Mouse (Mus musculus) forebrain, embryonic 16.5 days (tissue): ENCODE results near the gene Ahdc1. TPM values are rescaled to one million over a fixed set of nuclear protein-coding genes. Genes with fewer than 3 reads are reported as not detected.

Experiments
- ATAC-seq: fragments of 200-750 bp; cut with Nextera tagmentation; 2 replicates; pipeline ENCODE4 v1.8.0; 2017; ENCODE audit warnings: mild to moderate bottlenecking, moderate library complexity
- H3K27ac ChIP-seq: fragments of 300-500 bp; sonication (generic); 2 replicates; pipeline ENCODE4 v1.5.1; 2014; ENCODE audit warnings: low read length, control low read depth
- H3K27me3 ChIP-seq: fragments of 300-500 bp; sonication (generic); replicated peaks from 2 replicates; pipeline ENCODE4 v1.6.1; 2014; ENCODE audit warnings: low read length; ENCODE audit not compliant: control insufficient read depth, insufficient read depth
- H3K36me3 ChIP-seq: fragments of 300-500 bp; sonication (generic); 2 replicates; pipeline ENCODE4 v1.6.1; 2014; ENCODE audit not compliant: control insufficient read depth, insufficient read depth
- H3K4me1 ChIP-seq: fragments of 300-500 bp; sonication (generic); replicated peaks from 2 replicates; pipeline ENCODE4 v1.6.1; 2014; ENCODE audit warnings: low read length; ENCODE audit not compliant: control insufficient read depth, insufficient read depth
- H3K4me2 ChIP-seq: fragments of 300-500 bp; sonication (generic); 2 replicates; pipeline ENCODE4 v1.6.1; 2014; ENCODE audit warnings: mild to moderate bottlenecking, low read length, control low read depth
- H3K4me3 ChIP-seq: fragments of 300-500 bp; sonication (generic); replicated peaks from 2 replicates; pipeline ENCODE4 v1.5.1; 2014; ENCODE audit warnings: mild to moderate bottlenecking, low read length, control low read depth
- H3K9ac ChIP-seq: fragments of 300-500 bp; sonication (generic); replicated peaks from 2 replicates; pipeline ENCODE4 v1.6.1; 2014; ENCODE audit warnings: low read depth, low read length, control low read depth
- H3K9me3 ChIP-seq: fragments of 300-500 bp; sonication (generic); 2 replicates; pipeline ENCODE4 v1.6.1; 2016; ENCODE audit warnings: low read length; ENCODE audit not compliant: control insufficient read depth
- WGBS: fragments of 180-500 bp; shearing (Covaris S2); extraction: QIAGEN DNeasy Blood & Tissue Kit; methylation state at CpG from one replicate; pipeline ENCODE4 v1.1.7; 2014; 5-methylcytosine and 5-hydroxymethylcytosine counted together
- polyA plus RNA-seq: library from polyadenylated mRNA; unstranded; fragments of >200 nt; fragmentation: Nextera tagmentation; extraction: Ambion mirVana; gene quantifications from 2 replicates; pipeline ENCODE4 v1.2.1, GENCODE M21; 2015

The Ahdc1 gene
- polyA plus RNA-seq, 1 experiment from 2014 or later: 13.0 TPM

DNA sequence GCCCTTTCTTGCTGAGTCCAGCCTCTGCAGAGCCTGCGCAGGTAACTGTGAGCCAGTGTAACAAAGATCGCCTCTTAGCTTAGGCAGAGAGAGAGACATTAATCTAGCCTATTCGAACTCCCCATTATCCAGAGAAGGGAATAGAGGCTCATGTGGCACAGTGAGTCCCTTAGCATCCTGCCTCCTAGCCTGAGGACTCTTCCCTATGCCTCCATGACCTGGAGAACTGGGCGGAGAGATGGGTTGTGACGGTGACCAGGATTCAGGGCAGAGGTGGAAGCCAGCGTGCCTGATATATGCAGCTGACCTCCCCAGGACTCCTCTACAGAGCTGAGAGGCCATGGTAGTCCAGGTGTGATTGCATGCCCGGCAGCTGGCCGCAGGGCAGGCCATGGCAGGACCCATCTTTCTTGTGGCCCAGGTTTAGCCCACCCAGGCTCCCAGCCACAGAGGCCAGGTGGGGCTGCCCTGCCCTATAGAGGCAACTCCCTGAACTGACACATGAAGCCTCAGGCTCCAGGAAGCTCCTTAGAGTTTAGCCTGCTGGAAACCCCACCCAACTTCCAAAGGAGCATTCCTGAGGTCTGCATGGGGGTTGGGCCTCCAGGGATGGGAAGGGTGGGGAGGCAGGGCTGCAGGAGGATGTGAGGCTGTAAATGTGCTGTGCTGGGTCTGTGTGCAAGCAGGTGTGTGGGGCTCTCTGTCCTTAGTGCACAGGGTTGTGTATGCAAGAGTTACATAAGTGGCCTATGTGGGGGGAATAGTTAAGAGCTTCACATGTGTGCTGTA, 44.3 kb downstream of the Ahdc1 start:
- H3K4me3 ChIP-seq: no peak overlapping the region
- H3K9ac ChIP-seq: no peak overlapping the region
- H3K4me1 ChIP-seq: peaks cover 37% of the 10 kb centered on the region
- H3K4me2 ChIP-seq: no peak overlapping the region
- ATAC-seq: no peak
- H3K27ac ChIP-seq: no peak overlapping the region
- H3K27me3 ChIP-seq: no peaks in the 10 kb centered on the region
- WGBS: 73% methylated on average over 8 of the region's 8 CpGs
- 0 out of 2 replicates have a peak, but pooled peaks cover 4% of the 10 kb centered on the region for H3K36me3 ChIP-seq
- no peaks in the 10 kb centered on the region for H3K9me3 ChIP-seq

DNA sequence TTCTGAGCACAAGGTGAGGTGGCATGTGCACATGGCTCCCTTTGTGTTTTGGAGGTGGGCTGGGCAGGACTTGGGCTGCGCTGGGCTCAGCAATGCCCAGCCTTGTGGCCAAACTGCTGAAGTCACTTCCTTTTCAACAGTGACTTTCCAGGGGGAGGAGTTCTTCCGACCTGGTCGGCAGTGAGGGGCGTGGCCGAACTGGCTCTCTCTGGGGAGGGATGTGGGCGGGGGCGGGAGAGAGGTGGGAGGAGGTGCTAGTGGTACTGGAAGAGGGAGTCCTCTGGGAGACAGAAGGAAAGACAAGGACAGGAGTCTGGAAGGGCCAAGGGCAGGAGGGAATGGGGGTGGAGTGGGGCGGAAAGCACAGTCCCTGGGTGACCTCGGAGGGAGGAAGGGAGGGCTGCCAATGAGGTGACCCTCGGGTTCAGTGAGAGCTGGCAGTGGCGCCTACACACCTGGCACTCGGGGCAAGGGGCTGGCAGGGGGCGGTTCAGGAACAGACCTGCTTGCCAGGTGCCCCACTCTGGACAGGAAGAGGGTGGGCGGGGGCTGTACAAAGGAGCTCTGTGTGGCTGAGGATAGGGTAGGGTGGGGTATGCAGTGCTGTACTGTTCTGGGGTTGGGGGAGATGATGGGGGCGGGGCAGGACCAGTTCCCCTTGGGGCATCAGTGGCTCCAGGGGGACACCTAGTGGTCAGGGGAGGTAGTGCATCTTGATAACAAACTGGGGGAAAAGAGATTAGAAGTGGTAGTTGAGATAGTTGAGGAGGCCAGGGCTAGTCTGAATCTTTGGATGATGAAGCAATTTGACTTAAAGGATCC, 45.2 kb downstream of the Ahdc1 start:
- WGBS: 6% methylated on average over 15 of the region's 15 CpGs
- peaks cover 30% of the 10 kb centered on the region for H3K4me1 ChIP-seq
- no peak overlapping the region for H3K4me2 ChIP-seq

DNA sequence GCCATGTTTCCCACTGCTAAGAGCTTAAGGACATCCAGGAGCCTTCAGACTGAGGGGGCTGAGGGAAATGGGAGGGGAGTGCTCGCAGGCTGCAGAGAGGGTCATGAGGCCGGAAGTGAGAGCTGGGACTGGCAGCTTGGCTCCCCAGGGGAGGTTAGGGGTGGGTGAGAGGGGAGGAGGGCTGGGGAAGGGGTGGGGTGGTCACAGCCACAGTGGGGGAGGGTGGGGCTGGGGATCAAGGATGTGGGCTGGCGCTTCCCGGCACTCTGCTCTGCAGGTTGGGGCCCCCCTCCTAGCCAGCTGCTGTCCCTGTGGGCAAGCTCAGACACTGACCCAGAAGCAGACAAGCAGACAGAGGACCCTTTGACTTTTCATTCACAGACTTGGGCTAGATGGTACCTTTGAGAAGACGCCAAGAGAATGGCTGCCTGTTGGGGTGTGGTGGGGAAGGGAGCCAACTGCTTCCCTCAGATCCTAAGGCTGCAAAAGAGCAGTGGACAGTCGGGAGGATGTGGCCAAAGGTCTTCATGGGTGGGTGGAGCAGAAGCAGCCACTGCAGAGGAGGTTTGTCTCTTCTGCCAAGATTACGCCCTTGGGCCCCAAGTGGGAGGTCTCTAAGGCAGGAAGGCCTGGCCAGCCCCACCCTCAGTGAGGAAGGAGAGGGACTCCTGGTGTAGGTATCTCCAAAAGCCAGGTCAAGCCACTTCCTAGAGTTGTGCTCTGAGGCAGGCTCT, 46.5 kb downstream of the Ahdc1 start:
- Histone ChIP-seq H3K36me3 (peaks cover 18% of the 10 kb centered on the region; the same call in 1 of the 2 replicates), H3K4me1 (peaks cover 17% of the 10 kb centered on the region), H3K4me2 (no peak overlapping the region), H3K27me3 (no peaks in the 10 kb centered on the region), H3K27ac (no peak overlapping the region), H3K9me3 (no peaks in the 10 kb centered on the region), H3K9ac (no peak overlapping the region), H3K4me3 (no peak overlapping the region)
- ATAC-seq: no peak
- WGBS: 45% methylated on average over 7 of the region's 7 CpGs

More for the DNA sequence above, 45.2 kb downstream of the Ahdc1 start:
- Histone ChIP-seq H3K4me3 (no peak overlapping the region), H3K9me3 (no peaks in the 10 kb centered on the region), H3K9ac (no peak overlapping the region), H3K27me3 (no peaks in the 10 kb centered on the region), H3K36me3 (peaks cover 9% of the 10 kb centered on the region; the same call in 1 of the 2 replicates), H3K27ac (no peak overlapping the region)
- peak; percentile 61; the same call in 1 of the 2 replicates for ATAC-seq

DNA sequence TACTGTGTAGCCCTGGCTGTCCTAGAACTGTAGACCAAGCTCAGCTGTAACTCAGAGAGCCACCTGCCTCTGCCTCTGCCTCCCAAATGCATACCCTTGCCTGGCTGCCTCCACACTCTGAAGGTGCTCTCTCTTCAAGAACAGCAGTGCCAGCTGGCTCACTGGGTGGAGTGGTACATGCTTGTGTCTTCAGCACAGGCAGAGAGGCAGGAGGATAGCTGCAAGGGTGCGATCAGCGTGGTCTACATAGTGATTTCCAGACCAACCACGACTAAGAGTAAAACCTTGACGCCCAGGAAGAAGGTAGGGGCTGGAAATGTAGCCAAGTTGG, 47.0 kb downstream of the Ahdc1 start:
- H3K4me3 ChIP-seq: no peak overlapping the region
- 93% methylated on average over 4 of the region's 4 CpGs for WGBS
- H3K4me2 ChIP-seq: no peak overlapping the region
- peaks cover 12% of the 10 kb centered on the region for H3K4me1 ChIP-seq
- no peak overlapping the region for H3K9ac ChIP-seq
- H3K27me3 ChIP-seq: no peaks in the 10 kb centered on the region
- no peaks in the 10 kb centered on the region for H3K9me3 ChIP-seq
- ATAC-seq: no peak
- H3K36me3 ChIP-seq: peaks cover 20% of the 10 kb centered on the region
- no peak overlapping the region for H3K27ac ChIP-seq

DNA sequence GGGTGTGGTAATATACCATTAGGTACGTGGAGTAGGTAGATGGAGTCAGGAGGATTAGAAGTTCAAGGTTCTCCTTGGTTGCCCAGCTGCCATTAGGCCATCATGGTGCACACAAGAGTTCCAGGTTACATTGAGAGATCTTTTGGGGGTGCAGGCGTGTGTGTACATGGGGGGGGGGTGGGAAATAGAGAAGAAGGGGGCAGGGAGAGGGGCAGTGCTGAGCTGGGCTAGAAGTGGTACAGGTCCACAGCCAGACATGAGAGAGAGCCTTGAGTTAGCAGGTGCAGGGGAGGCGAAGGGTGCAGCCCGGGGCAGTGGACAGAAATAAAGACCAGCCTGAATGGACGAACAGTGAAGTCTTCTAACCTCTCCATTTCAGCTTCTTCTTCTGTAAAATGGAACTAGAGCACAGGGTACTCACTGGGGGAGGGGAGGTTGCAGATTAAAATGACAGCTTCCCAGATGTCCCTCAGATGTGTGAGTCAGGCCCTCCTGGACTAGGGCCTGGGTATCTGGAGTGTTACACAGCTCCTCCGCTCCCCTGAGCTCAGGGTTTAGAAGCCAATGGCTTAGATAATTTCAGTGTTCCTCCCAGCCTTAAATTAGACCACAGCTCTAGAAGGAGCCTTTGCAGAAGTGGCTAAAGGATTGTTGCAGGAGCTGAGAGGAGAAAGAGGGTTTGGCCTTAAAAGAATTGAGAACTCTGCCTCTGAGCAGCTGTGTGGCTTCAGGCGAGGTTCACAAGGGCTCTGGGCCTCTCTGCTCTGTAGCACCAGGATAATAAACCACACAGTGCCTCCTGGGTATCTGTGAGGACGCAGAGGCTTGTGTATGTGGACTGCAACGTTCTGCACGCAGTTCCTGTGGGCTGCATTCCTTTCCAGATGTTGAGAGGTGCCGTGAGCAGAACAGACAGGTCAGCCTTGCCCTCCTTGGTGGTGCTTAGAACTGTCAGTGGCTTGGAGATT, 47.7 kb downstream of the Ahdc1 start:
- WGBS: 81% methylated on average over 11 of the region's 11 CpGs
- H3K4me2 ChIP-seq: no peak overlapping the region
- H3K4me3 ChIP-seq: no peak overlapping the region
- H3K4me1 ChIP-seq: peaks cover 11% of the 10 kb centered on the region
- no peak for ATAC-seq
- H3K9ac ChIP-seq: no peak overlapping the region
- peaks cover 27% of the 10 kb centered on the region for H3K36me3 ChIP-seq
- H3K27ac ChIP-seq: no peak overlapping the region
- no peaks in the 10 kb centered on the region for H3K9me3 ChIP-seq
- H3K27me3 ChIP-seq: no peaks in the 10 kb centered on the region

DNA sequence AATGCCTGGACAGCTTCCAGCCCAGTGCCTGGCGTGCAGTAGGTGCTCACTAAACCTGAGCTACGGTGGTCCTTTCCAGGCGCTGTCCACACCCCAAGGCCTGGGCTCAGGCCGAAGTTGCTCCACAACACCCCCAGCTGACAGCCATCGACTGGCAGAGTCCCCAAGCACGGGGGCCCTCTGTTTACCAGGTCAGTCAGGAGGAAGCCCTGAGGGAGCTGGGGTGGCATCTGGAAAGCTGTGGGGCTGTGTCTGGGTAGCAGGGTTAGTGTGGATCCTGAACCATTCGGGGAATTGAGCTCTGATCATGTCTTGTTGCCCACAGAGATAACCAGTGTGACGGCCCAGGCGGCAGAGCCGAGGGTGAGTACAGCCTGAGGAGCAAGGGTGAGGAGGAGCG, 49.6 kb downstream of the Ahdc1 start:
- Histone ChIP-seq H3K27me3 (no peaks in the 10 kb centered on the region), H3K4me2 (no peak overlapping the region), H3K36me3 (peaks cover 38% of the 10 kb centered on the region), H3K27ac (no peak overlapping the region), H3K4me3 (no peak overlapping the region), H3K4me1 (peaks cover 8% of the 10 kb centered on the region), H3K9ac (no peak overlapping the region), H3K9me3 (no peaks in the 10 kb centered on the region)
- WGBS: 95% methylated on average over 11 of the region's 11 CpGs
- no peak for ATAC-seq

DNA sequence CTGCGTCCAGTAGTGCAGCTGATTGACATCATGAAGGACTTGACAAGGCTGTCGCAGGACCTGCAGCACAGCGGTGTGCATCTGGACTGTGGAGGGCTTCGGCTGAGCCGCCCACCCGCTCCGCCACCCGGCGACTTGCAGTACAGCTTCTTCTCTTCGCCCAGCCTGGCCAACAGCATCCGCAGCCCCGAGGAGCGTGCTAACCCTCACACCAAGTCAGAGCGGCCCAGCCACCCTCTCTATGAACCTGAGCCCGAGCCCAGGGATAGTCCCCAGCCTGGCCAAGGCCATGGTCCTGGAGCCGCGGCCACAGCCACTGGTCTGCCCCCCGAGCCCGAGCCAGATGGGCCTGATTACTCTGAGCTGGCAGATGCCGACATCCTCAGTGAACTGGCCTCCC, 50.7 kb downstream of the Ahdc1 start:
- WGBS: 93% methylated on average over 20 of the region's 20 CpGs
- no peak overlapping the region for H3K4me3 ChIP-seq
- no peaks in the 10 kb centered on the region for H3K4me1 ChIP-seq
- no peaks in the 10 kb centered on the region for H3K9me3 ChIP-seq
- no peak for ATAC-seq
- H3K36me3 ChIP-seq: peaks cover 38% of the 10 kb centered on the region
- H3K4me2 ChIP-seq: no peak overlapping the region
- no peaks in the 10 kb centered on the region for H3K27me3 ChIP-seq
- no peak overlapping the region for H3K9ac ChIP-seq
- no peak overlapping the region for H3K27ac ChIP-seq

DNA sequence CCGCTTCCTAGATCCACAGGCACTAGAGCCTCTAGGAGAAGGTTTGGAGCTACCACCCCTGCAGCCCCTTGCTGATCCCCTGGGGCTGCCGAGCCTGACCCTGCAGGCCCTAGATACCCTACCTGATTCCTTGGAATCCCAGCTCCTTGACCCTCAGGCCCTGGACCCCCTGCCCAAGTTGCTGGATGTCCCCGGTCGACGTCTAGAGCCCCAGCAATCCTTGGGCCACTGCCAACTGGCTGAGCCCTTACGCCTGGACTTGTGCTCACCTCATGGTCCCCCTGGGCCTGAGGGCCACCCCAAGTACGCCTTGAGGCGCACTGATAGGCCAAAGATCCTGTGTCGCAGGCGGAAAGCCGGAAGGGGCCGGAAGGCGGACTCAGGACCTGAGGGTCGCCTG, 51.2 kb downstream of the Ahdc1 start:
- H3K4me3 ChIP-seq: no peak overlapping the region
- no peaks in the 10 kb centered on the region for H3K9me3 ChIP-seq
- H3K4me2 ChIP-seq: no peak overlapping the region
- H3K27ac ChIP-seq: no peak overlapping the region
- H3K9ac ChIP-seq: no peak overlapping the region
- WGBS: 93% methylated on average over 14 of the region's 14 CpGs
- ATAC-seq: no peak
- H3K36me3 ChIP-seq: peaks cover 38% of the 10 kb centered on the region
- no peaks in the 10 kb centered on the region for H3K4me1 ChIP-seq
- H3K27me3 ChIP-seq: no peaks in the 10 kb centered on the region
